Mouse (Mus musculus) megakaryocyte, embryonic 14.5 days (primary cell): ENCODE results near the gene Sf1. TPM values are rescaled to one million over a fixed set of nuclear protein-coding genes. Genes with fewer than 3 reads are reported as not detected.

Experiments used
- H3K27me3 ChIP-seq: replicated peaks from 2 replicates; pipeline ENCODE3; 2012; ENCODE audit warnings: inconsistent platforms
- H3K36me3 ChIP-seq: replicated peaks from 2 replicates; pipeline ENCODE3; 2012; ENCODE audit warnings: low read length, inconsistent platforms, mixed read lengths
- H3K4me1 ChIP-seq: 2 replicates; pipeline ENCODE4 v1.6.1; 2012; ENCODE audit warnings: inconsistent platforms
- H3K4me3 ChIP-seq: replicated peaks from 2 replicates; pipeline ENCODE3; 2012; ENCODE audit warnings: moderate library complexity, mild to moderate bottlenecking, inconsistent platforms
- H3K9me3 ChIP-seq: 2 replicates; pipeline ENCODE4 v1.6.1; 2012; ENCODE audit warnings: inconsistent platforms
- FLI1 ChIP-seq: IDR thresholded peaks from 2 replicates; pipeline ENCODE4 v1.6.1; 2012; ENCODE audit warnings: low read length, inconsistent platforms, mixed read lengths
- GATA1 ChIP-seq: IDR thresholded peaks from 3 replicates; pipeline ENCODE4 v1.6.1; 2012; ENCODE audit warnings: mixed read lengths, low read length, inconsistent platforms, borderline replicate concordance
- polyA plus RNA-seq: library from polyadenylated mRNA; stranded (reverse); fragments of >175 nt; gene quantifications from 2 replicates; pipeline ENCODE4 v1.2.3, GENCODE M21; 2012; ENCODE audit warnings: low replicate concordance; ENCODE audit not compliant: insufficient read depth

Gene Sf1
- polyA plus RNA-seq, 1 experiment: 1,025 TPM

DNA sequence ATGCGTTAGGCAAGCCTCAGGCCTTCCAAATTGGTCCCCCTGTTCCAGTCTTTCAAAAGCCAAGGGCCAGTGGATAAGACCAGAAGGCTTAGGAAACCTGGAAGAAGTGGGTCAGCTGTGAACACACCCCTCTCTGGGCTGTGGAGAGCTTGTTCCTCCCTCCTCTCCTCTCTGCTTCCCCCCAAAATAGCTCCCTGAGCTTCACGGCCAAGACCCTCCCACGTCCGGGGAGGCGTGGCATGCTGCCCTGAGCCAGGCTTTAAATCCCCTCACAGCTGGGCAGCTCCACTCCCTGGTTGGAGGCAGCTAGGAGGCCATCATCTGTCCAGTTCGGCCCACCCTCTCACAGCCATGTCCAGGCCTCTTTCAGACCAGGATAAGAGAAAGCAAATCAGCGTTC is 20.6 kb downstream of the Sf1 start, which contains the start of gene Pygm:
Gene Pygm, plus strand, starts transcription at position 272 of the 400 bp plus-strand sequence.
- no peaks in the 10 kb centered on the region for H3K9me3 ChIP-seq
- peaks cover 32% of the 10 kb centered on the region for H3K36me3 ChIP-seq
- H3K4me3 ChIP-seq: peak within 1 kb of the TSS; percentile 38
- peaks cover 71% of the 10 kb centered on the region for H3K4me1 ChIP-seq
- TF ChIP-seq GATA1: no peak
- no peak for TF ChIP-seq FLI1
- peaks cover 29% of the 10 kb centered on the region for H3K27me3 ChIP-seq

DNA sequence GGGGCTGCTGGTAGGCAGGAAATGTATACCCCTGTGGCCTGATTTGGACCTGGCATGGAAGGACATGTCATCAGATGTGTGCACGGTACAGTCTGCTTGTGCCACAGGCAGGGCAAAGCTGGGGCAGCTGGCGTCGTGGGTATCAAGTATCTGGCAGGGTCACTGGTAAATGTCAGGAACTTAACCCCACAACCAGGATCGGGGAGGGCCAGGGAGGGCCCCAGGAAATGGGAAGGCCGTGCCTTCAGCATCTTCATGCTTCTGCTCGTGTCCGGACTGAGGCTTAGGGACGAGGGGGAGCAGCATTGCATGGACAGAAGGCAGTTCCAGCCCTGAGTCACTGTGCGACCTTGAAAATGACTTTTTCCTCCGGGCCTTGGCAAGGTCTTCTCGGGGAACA is 21.5 kb downstream of the Sf1 start:
- TF ChIP-seq GATA1 (no peak), FLI1 (no peak)
- peaks cover 34% of the 10 kb centered on the region for H3K36me3 ChIP-seq

DNA sequence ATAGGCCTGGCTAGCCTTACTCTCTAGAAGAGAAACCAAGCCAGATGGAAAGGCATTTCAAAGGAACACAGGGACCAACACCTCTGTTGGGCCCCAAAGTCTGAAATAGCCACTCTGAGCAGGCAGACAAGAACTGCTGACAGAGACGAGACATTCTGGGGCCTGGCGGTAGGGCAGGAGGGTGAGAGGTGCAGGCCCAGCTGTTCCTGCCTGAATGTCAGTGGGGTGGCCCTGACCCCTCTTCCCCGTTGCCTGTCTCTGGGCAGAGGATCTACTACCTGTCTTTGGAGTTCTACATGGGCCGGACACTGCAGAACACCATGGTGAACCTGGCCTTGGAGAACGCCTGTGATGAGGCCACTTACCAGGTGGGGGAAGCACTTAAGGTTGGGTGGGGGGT is 21.9 kb downstream of the Sf1 start:
- H3K4me1 ChIP-seq: peaks cover 82% of the 10 kb centered on the region
- no peak overlapping the region for H3K4me3 ChIP-seq
- H3K27me3 ChIP-seq: peaks cover 41% of the 10 kb centered on the region
- peaks cover 35% of the 10 kb centered on the region for H3K36me3 ChIP-seq
- TF ChIP-seq FLI1 (no peak), GATA1 (no peak)
- H3K9me3 ChIP-seq: no peaks in the 10 kb centered on the region

More for the DNA sequence above, 21.5 kb downstream of the Sf1 start:
- peak overlapping the region; percentile 20 for H3K4me3 ChIP-seq
- peaks cover 79% of the 10 kb centered on the region for H3K4me1 ChIP-seq
- peaks cover 38% of the 10 kb centered on the region for H3K27me3 ChIP-seq
- no peaks in the 10 kb centered on the region for H3K9me3 ChIP-seq

DNA sequence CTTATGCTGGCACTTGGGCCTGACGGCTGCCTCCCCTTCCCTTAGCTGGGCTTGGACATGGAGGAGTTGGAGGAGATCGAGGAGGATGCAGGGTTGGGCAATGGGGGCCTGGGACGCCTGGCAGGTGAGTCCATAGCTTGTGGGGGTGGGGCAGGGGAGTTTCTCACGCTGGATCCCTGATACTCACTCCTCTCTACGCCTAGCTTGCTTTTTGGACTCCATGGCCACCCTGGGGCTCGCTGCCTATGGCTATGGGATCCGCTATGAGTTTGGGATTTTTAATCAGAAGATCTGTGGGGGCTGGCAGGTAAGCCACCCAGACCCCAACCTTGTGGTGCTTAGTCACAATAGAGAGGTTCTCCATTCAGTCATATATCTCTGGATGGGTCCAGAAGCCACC is 22.3 kb downstream of the Sf1 start:
- Histone ChIP-seq H3K27me3 (peaks cover 45% of the 10 kb centered on the region), H3K4me3 (no peak overlapping the region), H3K9me3 (no peaks in the 10 kb centered on the region), H3K36me3 (peaks cover 35% of the 10 kb centered on the region), H3K4me1 (peaks cover 82% of the 10 kb centered on the region)
- no peak for TF ChIP-seq FLI1
- TF ChIP-seq GATA1: no peak

DNA sequence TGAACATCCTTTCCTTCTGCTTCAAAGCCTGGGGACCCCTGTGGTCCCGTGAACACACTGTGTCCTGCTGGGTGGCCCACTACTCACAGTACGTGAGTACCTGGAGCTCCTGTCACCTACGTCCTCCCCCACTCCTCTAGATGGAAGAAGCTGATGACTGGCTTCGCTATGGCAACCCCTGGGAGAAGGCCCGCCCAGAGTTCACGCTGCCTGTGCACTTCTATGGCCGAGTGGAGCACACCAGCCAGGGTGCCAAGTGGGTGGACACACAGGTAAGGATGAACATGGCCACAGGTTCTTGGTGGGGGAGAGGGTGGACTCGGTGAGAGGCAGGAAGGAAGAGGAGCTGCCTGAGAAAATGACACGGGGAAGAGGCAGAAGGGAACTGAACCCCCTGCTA is 22.7 kb downstream of the Sf1 start:
- Histone ChIP-seq H3K27me3 (peaks cover 48% of the 10 kb centered on the region), H3K36me3 (peaks cover 35% of the 10 kb centered on the region), H3K4me1 (peaks cover 82% of the 10 kb centered on the region), H3K4me3 (no peak overlapping the region), H3K9me3 (no peaks in the 10 kb centered on the region)
- TF ChIP-seq FLI1 (no peak), GATA1 (no peak)

DNA sequence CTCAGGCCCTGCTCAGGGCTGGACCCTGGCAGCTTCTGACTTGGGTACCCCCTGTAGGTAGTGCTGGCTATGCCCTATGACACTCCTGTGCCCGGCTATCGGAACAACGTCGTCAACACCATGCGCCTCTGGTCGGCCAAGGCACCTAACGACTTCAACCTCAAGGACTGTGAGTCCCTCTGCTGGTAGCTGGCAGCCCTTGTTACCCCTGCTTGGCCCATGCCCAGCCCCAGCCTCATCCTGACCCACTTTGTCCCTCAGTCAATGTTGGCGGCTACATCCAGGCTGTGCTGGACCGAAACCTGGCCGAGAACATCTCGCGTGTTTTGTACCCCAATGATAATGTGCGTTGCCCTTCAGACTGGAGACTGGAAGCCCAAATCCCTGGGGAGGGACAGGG is 24.5 kb downstream of the Sf1 start:
- TF ChIP-seq FLI1 (no peak), GATA1 (no peak)
- Histone ChIP-seq H3K4me3 (no peak overlapping the region), H3K4me1 (peaks cover 81% of the 10 kb centered on the region), H3K27me3 (peaks cover 49% of the 10 kb centered on the region), H3K36me3 (peaks cover 45% of the 10 kb centered on the region), H3K9me3 (no peaks in the 10 kb centered on the region)

DNA sequence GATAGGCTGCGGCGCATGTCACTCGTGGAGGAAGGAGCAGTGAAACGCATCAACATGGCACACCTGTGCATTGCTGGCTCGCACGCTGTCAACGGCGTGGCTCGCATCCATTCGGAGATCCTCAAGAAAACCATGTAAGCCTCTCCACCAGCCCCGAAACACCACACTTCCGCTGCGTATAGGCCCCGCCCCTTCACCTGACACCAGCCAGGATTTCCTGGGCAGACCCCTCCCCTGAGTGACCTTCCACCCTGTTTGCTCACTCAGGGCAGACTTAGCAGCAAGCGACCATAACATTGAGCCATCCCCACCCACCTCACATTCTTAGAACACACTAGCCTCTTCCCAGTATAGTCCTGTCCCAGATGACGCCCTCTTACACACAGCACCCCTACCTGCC is 26.3 kb downstream of the Sf1 start:
- peak overlapping the region; percentile 85 for H3K4me3 ChIP-seq

DNA sequence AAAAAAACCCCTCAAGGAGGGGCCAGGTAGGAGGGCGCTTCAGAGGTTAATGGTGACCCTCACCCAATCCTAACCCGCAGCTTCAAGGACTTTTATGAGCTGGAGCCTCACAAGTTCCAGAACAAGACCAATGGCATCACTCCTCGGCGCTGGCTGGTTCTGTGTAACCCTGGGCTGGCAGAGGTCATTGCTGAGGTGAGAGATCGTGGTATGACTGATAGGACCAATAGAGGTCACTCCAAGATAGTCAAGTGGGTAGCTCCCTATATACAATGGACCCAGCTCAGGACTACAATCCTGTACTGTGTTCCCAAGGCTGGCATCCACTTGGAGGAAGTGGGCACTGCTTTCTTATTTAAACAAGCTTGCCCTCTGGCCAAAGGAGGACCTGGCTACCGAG is 26.8 kb downstream of the Sf1 start:
- peaks cover 65% of the 10 kb centered on the region for H3K4me1 ChIP-seq
- no peak overlapping the region for H3K4me3 ChIP-seq
- H3K9me3 ChIP-seq: no peaks in the 10 kb centered on the region
- H3K27me3 ChIP-seq: peaks cover 49% of the 10 kb centered on the region
- peaks cover 52% of the 10 kb centered on the region for H3K36me3 ChIP-seq
- TF ChIP-seq FLI1 (no peak), GATA1 (no peak)

More for the DNA sequence above, 26.3 kb downstream of the Sf1 start:
- Histone ChIP-seq H3K36me3 (peaks cover 52% of the 10 kb centered on the region), H3K9me3 (no peaks in the 10 kb centered on the region), H3K4me1 (peaks cover 70% of the 10 kb centered on the region), H3K27me3 (peaks cover 49% of the 10 kb centered on the region)
- TF ChIP-seq FLI1 (no peak), GATA1 (no peak)

DNA sequence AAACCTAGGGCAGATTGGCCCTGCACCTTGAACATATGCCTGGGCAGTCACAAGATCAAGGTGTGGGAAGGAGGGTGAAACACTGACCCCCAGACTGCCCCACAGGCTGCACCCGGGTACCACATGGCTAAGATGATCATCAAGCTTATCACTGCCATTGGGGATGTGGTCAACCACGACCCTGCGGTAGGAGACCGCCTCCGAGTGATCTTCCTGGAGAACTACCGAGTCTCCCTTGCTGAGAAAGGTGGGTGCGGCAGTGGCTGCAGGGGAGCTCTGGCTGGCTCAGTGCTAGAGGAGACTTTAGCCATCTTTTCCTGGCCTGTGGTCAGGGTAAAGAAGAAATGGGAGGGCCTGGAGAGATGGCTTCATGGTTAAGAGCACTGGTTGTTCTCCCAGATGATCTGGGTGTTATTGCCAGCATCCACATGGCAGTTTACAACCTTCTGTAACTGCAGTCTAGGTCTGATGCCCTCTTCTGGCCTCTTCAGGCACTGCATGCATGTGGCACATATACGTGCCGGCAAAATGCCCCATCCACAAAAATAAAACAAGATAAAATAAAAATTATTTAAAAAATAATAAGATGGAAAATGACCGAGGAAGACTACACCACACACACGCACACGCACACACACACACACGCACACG is 29.4 kb downstream of the Sf1 start:
- peaks cover 48% of the 10 kb centered on the region for H3K36me3 ChIP-seq
- TF ChIP-seq GATA1 (no peak), FLI1 (no peak)
- no peaks in the 10 kb centered on the region for H3K9me3 ChIP-seq

DNA sequence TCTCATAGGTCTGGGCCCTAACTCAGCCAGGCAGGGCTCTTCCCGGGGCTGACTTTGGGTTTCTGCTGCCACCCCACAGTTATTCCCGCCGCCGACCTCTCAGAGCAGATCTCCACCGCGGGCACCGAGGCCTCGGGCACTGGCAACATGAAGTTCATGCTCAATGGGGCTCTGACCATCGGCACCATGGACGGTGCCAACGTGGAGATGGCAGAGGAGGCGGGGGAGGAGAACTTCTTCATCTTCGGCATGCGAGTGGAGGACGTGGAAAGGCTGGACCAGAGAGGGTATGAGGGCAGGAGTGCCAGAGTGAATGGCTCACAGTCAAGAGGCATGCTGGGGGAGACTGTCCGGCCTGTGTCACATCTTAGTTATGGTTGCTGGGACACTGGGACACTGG is 30.1 kb downstream of the Sf1 start:
- Histone ChIP-seq H3K9me3 (no peaks in the 10 kb centered on the region), H3K4me3 (no peak overlapping the region), H3K27me3 (peaks cover 35% of the 10 kb centered on the region), H3K4me1 (peaks cover 61% of the 10 kb centered on the region), H3K36me3 (peaks cover 45% of the 10 kb centered on the region)
- TF ChIP-seq GATA1 (no peak), FLI1 (no peak)

More for the DNA sequence above, 29.4 kb downstream of the Sf1 start:
- Histone ChIP-seq H3K27me3 (peaks cover 41% of the 10 kb centered on the region), H3K4me1 (peaks cover 57% of the 10 kb centered on the region), H3K4me3 (no peak overlapping the region)
